Mouse (Mus musculus) heart, embryonic 13.5 days (tissue): ENCODE data around the gene Ankk1. TPM values are rescaled to one million over a fixed set of nuclear protein-coding genes. Genes with fewer than 3 reads are reported as not detected.

Experiments
- polyA plus RNA-seq: library from polyadenylated mRNA; unstranded; fragments of >200 nt; fragmentation: Nextera tagmentation; extraction: Ambion mirVana; gene quantifications from 2 replicates; pipeline ENCODE4 v1.2.1, GENCODE M21; 2015

The Ankk1 gene
- polyA plus RNA-seq, 1 experiment from 2014 or later: not detected

Other genes with a start within 250 kb of the Ankk1 start
- gene Gm4894, start 176.5 kb downstream of the Ankk1 start, polyA plus RNA-seq: not detected in 2 replicates
- 0.07 TPM in 1 of 2 replicates, not detected in the other for gene Drd2, start 86.4 kb downstream of the Ankk1 start, polyA plus RNA-seq
- 1.2 and 1.4 TPM in 2 replicates for gene Ttc12, start 59.2 kb upstream of the Ankk1 start, polyA plus RNA-seq